Mouse (Mus musculus): ENCODE measurements at regions not wholly inside any gene's neighbourhood (a gene's known extent, or its start where the extent isn't known, plus 50 kb on each side); places are given as distances from the start of the nearest gene placed in this dataset.

- H3K9ac ChIP-seq (replicated peaks), result no peak overlapping the region
- H3K9me3 ChIP-seq (ENCODE audit: low read length), result no peaks in the 10 kb centered on the region
- H3K4me1 ChIP-seq (ENCODE audit: insufficient read depth), result no peaks in the 10 kb centered on the region
- ATAC-seq (no peak), DNase-seq (no peak)
- H3K27ac ChIP-seq (ENCODE audit: low read depth), result no peak overlapping the region
- no peak overlapping the region for H3K4me3 ChIP-seq (ENCODE audit: low read depth, low read length)
- H3K4me2 ChIP-seq (ENCODE audit: low read depth, low read length), result no peak overlapping the region
- TF ChIP-seq EP300 (IDR thresholded peaks at IDR 0.05; ENCODE audit: low read depth), result no peak
- TF ChIP-seq CTCF (IDR thresholded peaks at IDR 0.05; ENCODE audit: low read depth), result no peak
- no peaks in the 10 kb centered on the region for H3K36me3 ChIP-seq (replicated peaks; ENCODE audit: insufficient read depth, low read length)
- no peaks in the 10 kb centered on the region for H3K27me3 ChIP-seq (ENCODE audit: insufficient read depth, low read length)
- 79% methylated on average over 2 of the region's 2 CpGs for WGBS (ENCODE audit: insufficient replicate concordance)
These were observed 464.0 kb upstream of the Map3k7 start for GRCm38 (mm10) chr4:31499888-31500287.

GRCm38 (mm10) chr4:31500432-31500831, 463.5 kb upstream of the Map3k7 start:
- DNase-seq (no peak), ATAC-seq (no peak)
- Histone ChIP-seq H3K9me3 (ENCODE audit: low read length) (no peaks in the 10 kb centered on the region), H3K9ac (replicated peaks) (no peak overlapping the region), H3K27me3 (ENCODE audit: insufficient read depth, low read length) (no peaks in the 10 kb centered on the region), H3K4me3 (ENCODE audit: low read depth, low read length) (no peak overlapping the region), H3K36me3 (replicated peaks; ENCODE audit: insufficient read depth, low read length) (no peaks in the 10 kb centered on the region), H3K4me1 (ENCODE audit: insufficient read depth) (no peaks in the 10 kb centered on the region), H3K4me2 (ENCODE audit: low read depth, low read length) (no peak overlapping the region), H3K27ac (ENCODE audit: low read depth) (no peak overlapping the region)
- WGBS (ENCODE audit: insufficient replicate concordance), result 67% methylated on average over 4 of the region's 4 CpGs
- no peak for TF ChIP-seq EP300 (IDR thresholded peaks at IDR 0.05; ENCODE audit: low read depth)
- TF ChIP-seq CTCF (IDR thresholded peaks at IDR 0.05; ENCODE audit: low read depth), result no peak

DNA sequence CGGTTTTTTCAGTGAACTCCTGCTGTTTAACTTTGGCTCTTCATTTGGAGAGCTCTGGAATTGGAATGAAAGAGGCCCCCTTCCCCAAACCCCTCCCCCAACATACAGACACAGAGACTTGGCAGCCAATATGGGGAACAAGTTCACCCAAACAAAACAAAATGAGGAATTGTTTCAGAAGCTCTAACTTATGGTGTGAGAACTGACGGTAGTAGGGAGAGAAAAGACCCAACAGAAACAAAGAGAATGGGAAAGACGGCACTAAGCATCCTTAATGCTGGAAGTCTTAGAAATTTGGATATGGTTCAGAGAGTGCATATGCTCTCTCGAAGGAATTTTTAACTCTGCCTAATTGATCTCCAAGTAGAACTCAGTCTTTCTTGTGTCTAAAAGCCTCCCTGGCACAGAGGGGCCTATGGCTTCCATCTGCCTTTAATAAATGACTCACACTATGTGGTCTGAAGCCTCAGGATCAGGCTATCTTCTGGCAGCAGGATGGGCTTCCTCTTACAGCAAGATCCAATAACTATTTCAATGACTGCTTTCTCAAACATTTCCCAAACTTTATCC, 438.2 kb upstream of the Map3k7 start:
- WGBS (ENCODE audit: insufficient replicate concordance), result 61% methylated on average over 4 of the region's 4 CpGs

DNA sequence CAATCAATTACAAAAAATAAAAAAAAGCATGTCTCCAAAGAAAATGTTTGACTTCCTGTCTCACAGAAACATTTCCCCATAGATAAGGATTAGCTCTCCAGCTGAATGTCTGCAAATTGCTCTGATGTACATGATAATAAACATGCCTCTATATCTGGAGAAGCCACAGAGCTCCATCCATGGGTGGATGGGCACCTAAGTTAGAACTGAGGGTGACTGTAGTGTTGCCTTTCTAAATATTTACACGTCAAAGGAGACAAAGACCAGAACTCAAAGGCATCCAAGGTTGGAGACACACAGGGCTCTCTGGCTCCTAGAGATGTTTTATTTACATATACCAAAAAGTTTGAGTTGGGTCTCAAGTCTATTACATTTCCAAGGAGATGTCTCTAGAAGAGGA, 427.1 kb upstream of the Map3k7 start:
- TF ChIP-seq CTCF (IDR thresholded peaks at IDR 0.05; ENCODE audit: low read depth) (no peak), EP300 (IDR thresholded peaks at IDR 0.05; ENCODE audit: low read depth) (no peak)
- Histone ChIP-seq H3K9ac (replicated peaks) (no peak overlapping the region), H3K27ac (ENCODE audit: low read depth) (no peak overlapping the region), H3K4me2 (ENCODE audit: low read depth, low read length) (no peak overlapping the region), H3K4me1 (ENCODE audit: insufficient read depth) (no peaks in the 10 kb centered on the region), H3K36me3 (replicated peaks; ENCODE audit: insufficient read depth, low read length) (no peaks in the 10 kb centered on the region), H3K4me3 (ENCODE audit: low read depth, low read length) (no peak overlapping the region), H3K27me3 (ENCODE audit: insufficient read depth, low read length) (no peaks in the 10 kb centered on the region), H3K9me3 (ENCODE audit: low read length) (no peaks in the 10 kb centered on the region)
- ATAC-seq, result no peak
- 69% methylated on average over 1 of the region's 1 CpGs for WGBS (ENCODE audit: insufficient replicate concordance)
- no peak for DNase-seq

More for the DNA sequence above, 438.2 kb upstream of the Map3k7 start:
- no peak overlapping the region for H3K4me3 ChIP-seq (ENCODE audit: low read depth, low read length)
- no peaks in the 10 kb centered on the region for H3K36me3 ChIP-seq (replicated peaks; ENCODE audit: insufficient read depth, low read length)
- H3K4me2 ChIP-seq (ENCODE audit: low read depth, low read length), result no peak overlapping the region
- no peak overlapping the region for H3K27ac ChIP-seq (ENCODE audit: low read depth)
- TF ChIP-seq CTCF (IDR thresholded peaks at IDR 0.05; ENCODE audit: low read depth) (no peak), EP300 (IDR thresholded peaks at IDR 0.05; ENCODE audit: low read depth) (no peak)
- no peaks in the 10 kb centered on the region for H3K27me3 ChIP-seq (ENCODE audit: insufficient read depth, low read length)
- H3K4me1 ChIP-seq (ENCODE audit: insufficient read depth), result no peaks in the 10 kb centered on the region
- ATAC-seq (no peak), DNase-seq (no peak)
- no peak overlapping the region for H3K9ac ChIP-seq (replicated peaks)
- H3K9me3 ChIP-seq (ENCODE audit: low read length), result no peaks in the 10 kb centered on the region

DNA sequence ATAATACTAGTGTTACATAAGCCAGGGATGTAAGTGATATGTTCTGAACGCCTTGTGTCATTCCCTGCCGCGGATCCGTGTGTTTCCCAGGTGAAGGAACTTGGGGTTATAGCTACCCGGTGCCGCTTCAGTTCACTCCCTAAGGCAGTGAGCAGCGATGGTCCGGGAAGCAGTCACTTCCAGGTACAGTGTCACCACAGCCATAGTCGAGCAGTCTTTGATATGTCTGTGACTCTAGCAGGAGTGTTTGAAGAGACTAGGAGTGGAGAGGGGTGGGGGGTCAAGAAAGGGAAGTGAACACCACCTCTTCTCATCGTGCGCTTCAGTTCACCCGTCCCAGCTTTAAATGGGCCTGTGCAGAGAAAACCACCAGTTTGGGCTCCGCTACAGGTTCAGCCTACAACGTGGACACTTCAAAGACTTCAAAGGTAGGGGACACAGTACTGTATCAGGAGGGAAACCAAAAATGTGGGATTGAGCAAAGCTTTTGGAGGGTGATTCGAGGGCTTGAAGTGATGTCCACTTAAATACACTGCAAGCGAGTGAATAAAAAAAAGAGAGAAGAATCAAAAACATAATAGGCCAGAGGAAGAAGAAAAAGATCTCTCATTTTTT, 410.0 kb upstream of the Map3k7 start:
- 79% methylated on average over 16 of the region's 16 CpGs for WGBS (ENCODE audit: insufficient replicate concordance)
- no peaks in the 10 kb centered on the region for H3K36me3 ChIP-seq (replicated peaks; ENCODE audit: insufficient read depth, low read length)
- no peak overlapping the region for H3K4me2 ChIP-seq (ENCODE audit: low read depth, low read length)
- H3K4me3 ChIP-seq (ENCODE audit: low read depth, low read length), result no peak overlapping the region
- no peaks in the 10 kb centered on the region for H3K9me3 ChIP-seq (ENCODE audit: low read length)
- H3K27me3 ChIP-seq (ENCODE audit: insufficient read depth, low read length), result no peaks in the 10 kb centered on the region
- TF ChIP-seq EP300 (IDR thresholded peaks at IDR 0.05; ENCODE audit: low read depth) (no peak), CTCF (IDR thresholded peaks at IDR 0.05; ENCODE audit: low read depth) (no peak)
- H3K27ac ChIP-seq (ENCODE audit: low read depth), result no peak overlapping the region
- DNase-seq (no peak), ATAC-seq (no peak)
- H3K9ac ChIP-seq (replicated peaks), result no peak overlapping the region
- no peaks in the 10 kb centered on the region for H3K4me1 ChIP-seq (ENCODE audit: insufficient read depth)

DNA sequence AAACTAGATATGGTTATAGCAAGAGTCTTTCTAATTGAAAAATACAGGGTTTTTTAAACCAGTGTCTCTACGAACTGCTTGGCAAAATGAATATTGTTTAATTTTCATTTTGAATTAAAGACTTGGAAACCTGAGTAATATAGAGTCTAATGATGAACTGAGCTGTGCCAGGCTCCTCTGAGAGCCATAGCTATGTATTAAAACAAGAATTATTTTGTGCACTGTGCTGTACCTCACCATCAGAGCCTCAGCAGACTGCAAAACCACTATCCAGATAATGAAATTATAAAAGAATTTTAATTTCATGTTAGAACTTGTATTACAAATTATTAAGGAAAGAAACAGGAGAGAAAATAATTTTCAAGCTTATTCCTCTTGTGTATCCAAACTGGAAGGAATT, 408.8 kb upstream of the Map3k7 start:
- Histone ChIP-seq H3K4me2 (ENCODE audit: low read depth, low read length) (no peak overlapping the region), H3K4me1 (ENCODE audit: insufficient read depth) (no peaks in the 10 kb centered on the region), H3K9ac (replicated peaks) (no peak overlapping the region), H3K4me3 (ENCODE audit: low read depth, low read length) (no peak overlapping the region), H3K27me3 (ENCODE audit: insufficient read depth, low read length) (no peaks in the 10 kb centered on the region), H3K27ac (ENCODE audit: low read depth) (no peak overlapping the region), H3K9me3 (ENCODE audit: low read length) (no peaks in the 10 kb centered on the region), H3K36me3 (replicated peaks; ENCODE audit: insufficient read depth, low read length) (no peaks in the 10 kb centered on the region)
- no peak for ATAC-seq
- TF ChIP-seq EP300 (IDR thresholded peaks at IDR 0.05; ENCODE audit: low read depth), result no peak
- no peak for TF ChIP-seq CTCF (IDR thresholded peaks at IDR 0.05; ENCODE audit: low read depth)
- WGBS (ENCODE audit: insufficient replicate concordance), result 71% methylated on average over 1 of the region's 1 CpGs
- DNase-seq, result no peak

All from liver, postnatal 0 days (tissue).